Mouse (Mus musculus) cerebellum, adult 2 months (tissue): ENCODE results near the gene Prmt1.

Experiments
- CTCF ChIP-seq: fragments of 200-500 bp; IDR thresholded peaks from 2 replicates; pipeline ENCODE4 v1.5.1; 2011; ENCODE audit warnings: low read depth, mild to moderate bottlenecking, control low read depth, low read length, moderate library complexity, borderline replicate concordance; ENCODE audit not compliant: insufficient read depth
- POLR2A ChIP-seq: fragments of 200-500 bp; IDR thresholded peaks from 2 replicates; pipeline ENCODE4 v1.6.1; 2011; ENCODE audit warnings: low read length, control low read depth, borderline replicate concordance; ENCODE audit not compliant: insufficient read depth

GRCm38 (mm10) chr7:45028351-45028750 lies 42.0 kb upstream of the Prmt1 start:
- TF ChIP-seq CTCF (no peak), POLR2A (no peak)
